Mouse (Mus musculus) stomach, postnatal 0 days (tissue): Measurements from ENCODE around the gene Cntnap1. TPM values are rescaled to one million over a fixed set of nuclear protein-coding genes. Genes with fewer than 3 reads are reported as not detected.

ENCODE experiments used
- ATAC-seq: fragments of 200-750 bp; cut with Nextera tagmentation; 2 replicates; pipeline ENCODE4 v1.8.0; 2017; ENCODE audit not compliant: low FRiP score, low TSS enrichment
- DNase-seq: peaks from one replicate; pipeline ENCODE4 v3.0.0-alpha.2; 2016; ENCODE audit warnings: low spot score
- H3K27ac ChIP-seq: fragments of 300-500 bp; sonication (generic); replicated peaks from 2 replicates; pipeline ENCODE4 v1.5.1; 2014; ENCODE audit warnings: mild to moderate bottlenecking, control low read depth
- H3K27me3 ChIP-seq: fragments of 300-500 bp; sonication (generic); 2 replicates; pipeline ENCODE4 v1.6.1; 2014; ENCODE audit warnings: low read length; ENCODE audit not compliant: control insufficient read depth, insufficient read depth
- H3K36me3 ChIP-seq: fragments of 300-500 bp; sonication (generic); 2 replicates; pipeline ENCODE4 v1.6.1; 2014; ENCODE audit warnings: low read length, mixed read lengths; ENCODE audit not compliant: control insufficient read depth, insufficient read depth
- H3K4me1 ChIP-seq: fragments of 300-500 bp; sonication (generic); replicated peaks from 2 replicates; pipeline ENCODE4 v1.6.1; 2014; ENCODE audit warnings: antibody characterized with exemption; ENCODE audit not compliant: control insufficient read depth, insufficient read depth
- H3K4me2 ChIP-seq: fragments of 300-500 bp; sonication (generic); replicated peaks from 2 replicates; pipeline ENCODE4 v1.6.1; 2014; ENCODE audit warnings: low read depth, mild to moderate bottlenecking, control low read depth, moderate library complexity
- H3K4me3 ChIP-seq: fragments of 300-500 bp; sonication (generic); 2 replicates; pipeline ENCODE4 v1.5.1; 2014; ENCODE audit warnings: low read depth, low read length, control low read depth
- H3K9ac ChIP-seq: fragments of 300-500 bp; sonication (generic); 2 replicates; pipeline ENCODE4 v1.6.1; 2014; ENCODE audit warnings: mild to moderate bottlenecking, low read length, control low read depth, mixed read lengths
- H3K9me3 ChIP-seq: fragments of 300-500 bp; sonication (generic); 2 replicates; pipeline ENCODE4 v1.6.1; 2016; ENCODE audit warnings: low read length; ENCODE audit not compliant: control insufficient read depth
- CTCF ChIP-seq: IDR thresholded peaks from 2 replicates; pipeline ENCODE4 v1.5.1; 2016; ENCODE audit warnings: antibody characterized with exemption, low read depth, mild to moderate bottlenecking, moderate library complexity
- EP300 ChIP-seq: optimal IDR thresholded peaks from 2 replicates; pipeline ENCODE3; 2016; ENCODE audit warnings: antibody characterized with exemption
- WGBS: fragments of 180-500 bp; shearing (Covaris S2); extraction: QIAGEN DNeasy Blood & Tissue Kit; methylation state at CpG from one replicate; pipeline ENCODE4 v1.1.7; 2014; 5-methylcytosine and 5-hydroxymethylcytosine counted together
- polyA plus RNA-seq: library from polyadenylated mRNA; unstranded; fragments of >200 nt; fragmentation: Nextera tagmentation; extraction: Ambion mirVana; gene quantifications from 2 replicates; pipeline ENCODE4 v1.2.1, GENCODE M21; 2015

The Cntnap1 gene
- polyA plus RNA-seq, 1 experiment from 2014 or later, result 0.52 TPM

DNA sequence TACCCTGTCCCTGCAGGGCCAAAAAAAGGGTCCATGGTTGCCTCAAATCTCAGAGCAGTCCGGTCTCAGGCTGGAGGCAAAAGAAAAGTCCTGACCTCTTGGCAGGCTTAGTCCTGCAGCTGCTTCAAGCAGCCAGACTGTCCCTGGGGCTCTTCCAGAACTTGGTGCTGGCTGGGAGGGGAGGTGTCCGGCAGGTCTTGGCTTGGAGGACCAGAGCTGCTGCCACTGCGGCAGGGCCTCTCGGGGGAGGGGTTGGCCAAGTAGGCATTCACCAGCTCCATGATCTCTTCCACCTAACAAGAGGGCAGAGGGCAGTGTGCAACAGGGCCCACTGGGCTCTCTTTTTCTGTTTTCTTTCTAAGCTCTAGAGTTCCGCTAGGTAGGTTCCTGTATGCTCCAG, 7.6 kb upstream of the Cntnap1 start:
- TF ChIP-seq EP300, result no peak
- no peak for TF ChIP-seq CTCF
- peak overlapping the region; percentile 35; the same call in 1 of the 2 replicates for H3K27ac ChIP-seq
- peaks cover 41% of the 10 kb centered on the region for H3K36me3 ChIP-seq
- ATAC-seq (no peak), DNase-seq (no peak)
- WGBS, result 39% methylated on average over 5 of the region's 5 CpGs
- no peaks in the 10 kb centered on the region for H3K9me3 ChIP-seq
- no peak overlapping the region for H3K9ac ChIP-seq
- no peak overlapping the region for H3K4me2 ChIP-seq
- no peak overlapping the region for H3K4me3 ChIP-seq
- H3K4me1 ChIP-seq, result no peaks in the 10 kb centered on the region; the same call in 1 of the 2 replicates
- H3K27me3 ChIP-seq, result no peaks in the 10 kb centered on the region

DNA sequence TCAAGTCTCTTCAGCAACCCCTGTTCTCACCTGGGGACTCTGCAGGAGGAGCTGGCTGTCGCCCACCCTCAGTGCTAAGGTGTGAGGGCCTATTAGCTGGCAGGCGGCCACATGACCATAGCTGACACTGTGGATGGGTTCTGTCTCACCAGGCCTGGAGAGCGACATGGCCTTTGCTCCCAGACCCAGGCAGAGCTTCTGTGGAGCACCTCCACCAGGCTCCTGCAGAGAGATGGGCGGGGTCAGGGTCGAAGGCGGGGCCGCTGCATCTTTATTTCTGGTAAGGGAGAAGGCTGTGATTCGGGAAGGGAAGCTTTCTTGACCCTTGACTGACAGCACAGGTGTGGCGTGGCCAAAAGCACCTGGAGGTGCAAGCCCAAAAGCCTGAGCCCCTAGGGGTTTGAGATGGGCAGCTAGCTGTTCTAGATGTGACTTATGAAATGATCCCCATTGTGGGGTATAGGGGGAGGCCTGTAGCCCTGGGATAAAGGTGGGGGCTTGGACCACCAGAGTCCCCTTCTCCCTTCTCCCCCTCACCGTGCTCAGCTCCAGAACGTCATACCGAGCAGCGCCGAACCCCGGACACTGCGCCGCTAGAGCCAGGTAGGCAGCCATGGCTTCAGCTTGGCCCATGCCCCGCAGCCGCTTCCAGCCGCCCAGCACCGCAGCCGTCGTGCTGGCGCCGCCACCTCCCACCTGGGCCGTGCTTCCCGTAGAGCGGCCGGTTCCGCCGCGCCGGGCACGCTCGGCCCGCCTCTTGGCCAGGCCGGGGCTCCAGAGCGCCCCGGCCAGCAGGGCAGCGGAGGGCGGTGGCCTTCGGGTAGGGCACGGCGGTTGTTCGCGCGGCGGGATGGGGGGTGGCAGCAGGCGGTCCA, 6.6 kb upstream of the Cntnap1 start:
- peaks cover 45% of the 10 kb centered on the region for H3K36me3 ChIP-seq
- no peak for ATAC-seq

DNA sequence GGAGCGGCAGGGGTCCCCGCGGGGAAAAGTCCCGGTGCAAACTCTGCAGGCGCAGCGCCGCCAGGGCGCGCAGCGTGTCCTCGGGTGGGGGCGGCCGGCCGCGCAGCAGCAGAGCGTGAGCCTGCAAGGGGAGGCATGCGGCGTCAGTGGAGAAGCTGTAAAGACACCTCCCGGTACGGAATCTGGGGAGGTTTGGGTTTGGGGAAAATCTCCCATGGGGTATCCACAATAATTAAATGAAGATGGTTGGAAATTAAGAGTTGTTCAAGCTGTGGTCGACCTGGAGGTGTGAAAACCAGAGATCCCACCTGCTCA, 6.0 kb upstream of the Cntnap1 start:
- peaks cover 45% of the 10 kb centered on the region for H3K36me3 ChIP-seq
- no peaks in the 10 kb centered on the region for H3K9me3 ChIP-seq
- H3K4me3 ChIP-seq, result peak overlapping the region; percentile 23; the same call in 1 of the 2 replicates
- WGBS, result 48% methylated on average over 21 of the region's 21 CpGs
- peaks cover 1% of the 10 kb centered on the region for H3K4me1 ChIP-seq
- H3K27ac ChIP-seq, result 0 out of 2 replicates have a peak overlapping the region, but pooled peaks have one; percentile 8
- peak overlapping the region; percentile 42 for H3K4me2 ChIP-seq
- TF ChIP-seq EP300 (no peak), CTCF (no peak)
- H3K9ac ChIP-seq, result no peak overlapping the region
- H3K27me3 ChIP-seq, result no peaks in the 10 kb centered on the region
- DNase-seq (no peak), ATAC-seq (no peak)

More for the DNA sequence above, 6.6 kb upstream of the Cntnap1 start:
- H3K4me1 ChIP-seq, result no peaks in the 10 kb centered on the region; the same call in 1 of the 2 replicates
- no peak for TF ChIP-seq EP300
- no peak for TF ChIP-seq CTCF
- DNase-seq, result no peak
- peak overlapping the region; percentile 42 for H3K4me2 ChIP-seq
- H3K9me3 ChIP-seq, result no peaks in the 10 kb centered on the region
- H3K9ac ChIP-seq, result no peak overlapping the region
- H3K4me3 ChIP-seq, result peak overlapping the region; percentile 23; the same call in 1 of the 2 replicates
- WGBS, result 54% methylated on average over 48 of the region's 49 CpGs
- peak overlapping the region; percentile 35; the same call in 1 of the 2 replicates for H3K27ac ChIP-seq
- no peaks in the 10 kb centered on the region for H3K27me3 ChIP-seq

DNA sequence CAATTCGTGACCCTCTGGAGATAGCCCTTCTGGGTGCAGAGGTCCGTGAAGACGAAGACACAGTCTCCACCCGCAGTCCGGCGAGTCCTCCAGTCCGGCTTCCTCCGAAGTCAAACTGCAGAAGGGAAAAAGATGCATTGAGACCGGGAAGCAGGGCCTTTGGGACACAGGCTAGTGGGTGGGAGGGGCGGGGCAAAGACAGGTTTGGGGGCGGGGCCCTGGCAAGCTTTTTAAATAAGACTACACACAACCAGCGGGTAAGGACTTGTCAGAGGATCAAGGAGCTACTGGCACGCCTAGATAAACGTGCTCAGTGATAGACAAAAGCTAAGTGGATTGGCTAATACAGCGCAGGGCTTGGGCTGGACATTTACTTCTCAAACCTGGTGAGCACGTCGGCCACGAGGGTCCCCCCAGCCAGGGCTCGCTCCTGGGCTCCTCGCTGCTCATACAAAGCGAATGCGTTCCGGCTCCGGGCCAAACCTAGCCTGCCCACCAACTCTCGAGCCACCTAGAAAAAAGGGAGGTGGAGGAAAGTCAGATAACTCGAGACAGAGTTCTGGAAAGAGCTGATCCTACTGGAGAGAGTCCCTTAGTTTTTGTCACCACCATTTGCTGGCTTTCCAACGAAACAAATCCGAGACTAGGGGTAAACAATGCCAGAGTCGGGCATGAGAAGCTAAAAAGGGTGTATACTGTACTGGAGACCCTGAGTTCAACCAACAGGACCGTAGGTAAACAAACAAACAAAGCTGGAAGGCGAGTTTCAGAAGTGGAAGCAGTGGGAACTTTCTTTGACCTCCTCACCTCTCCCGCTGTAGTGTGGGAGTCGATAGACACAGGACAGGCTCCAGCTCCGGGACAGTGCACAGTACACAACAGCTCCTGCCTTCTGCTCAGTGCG, 5.4 kb upstream of the Cntnap1 start:
- H3K27ac ChIP-seq, result peak overlapping the region; percentile 81

DNA sequence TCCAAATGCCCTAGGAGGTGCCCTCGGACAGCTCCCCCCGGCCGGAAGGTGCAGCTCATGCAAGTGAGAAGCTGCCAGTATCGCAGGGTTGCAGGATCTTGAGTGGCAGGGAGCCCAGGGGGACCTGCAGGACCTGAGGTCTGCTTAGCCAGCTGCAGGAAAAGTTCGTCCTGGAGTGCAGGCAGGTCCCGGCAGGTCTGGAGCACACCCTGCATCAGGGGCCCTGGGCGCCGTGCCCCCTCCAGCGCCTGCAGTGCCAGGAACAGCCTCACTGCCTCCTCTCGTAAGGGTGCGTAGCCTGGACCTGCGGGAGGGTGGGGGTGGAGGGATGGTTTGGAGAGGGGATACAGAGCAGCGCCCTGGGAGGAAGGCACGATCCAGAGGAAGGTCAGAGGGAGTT, 4.0 kb upstream of the Cntnap1 start:
- Histone ChIP-seq H3K4me1 (peaks cover 3% of the 10 kb centered on the region), H3K4me3 (no peak overlapping the region), H3K4me2 (no peak overlapping the region), H3K36me3 (peaks cover 45% of the 10 kb centered on the region), H3K27ac (peak overlapping the region; percentile 36; the same call in 1 of the 2 replicates), H3K9ac (no peak overlapping the region), H3K9me3 (no peaks in the 10 kb centered on the region), H3K27me3 (no peaks in the 10 kb centered on the region)
- TF ChIP-seq EP300 (no peak), CTCF (no peak)
- no peak for DNase-seq
- no peak for ATAC-seq
- 75% methylated on average over 14 of the region's 14 CpGs for WGBS

More for the DNA sequence above, 5.4 kb upstream of the Cntnap1 start:
- no peak overlapping the region for H3K9ac ChIP-seq
- H3K4me2 ChIP-seq, result peak overlapping the region; percentile 42
- DNase-seq (peak; percentile 68), ATAC-seq (0 out of 2 replicates have a peak, but pooled peaks have one; percentile 22)
- H3K4me3 ChIP-seq, result 0 out of 2 replicates have a peak overlapping the region, but pooled peaks have one; percentile 23
- no peaks in the 10 kb centered on the region for H3K27me3 ChIP-seq
- H3K9me3 ChIP-seq, result no peaks in the 10 kb centered on the region
- H3K36me3 ChIP-seq, result peaks cover 45% of the 10 kb centered on the region
- peaks cover 3% of the 10 kb centered on the region for H3K4me1 ChIP-seq
- WGBS, result 46% methylated on average over 35 of the region's 35 CpGs
- TF ChIP-seq CTCF (no peak), EP300 (no peak)
